Mouse (Mus musculus): Measurements from ENCODE around the gene Ccl3.

DNA sequence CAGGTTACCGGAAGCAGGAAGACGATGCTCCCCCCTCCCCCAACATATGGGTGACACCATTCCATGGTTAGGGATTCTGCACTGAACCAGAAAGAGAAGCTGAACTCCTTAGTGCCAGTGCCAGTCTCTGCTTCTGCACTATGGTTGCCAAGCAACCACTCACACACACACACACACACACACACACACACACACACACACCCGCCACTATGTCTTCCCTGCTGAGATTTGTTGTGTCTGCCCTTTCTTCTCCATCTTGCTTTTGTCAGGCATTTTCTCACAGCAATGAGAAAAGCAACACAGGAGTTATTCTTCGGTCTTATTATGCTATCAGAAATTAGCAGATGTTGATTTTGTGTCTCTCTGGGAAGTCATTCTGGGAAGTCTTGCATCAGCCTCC, 14.7 kb downstream of the Ccl3 start:
- TF ChIP-seq CTCF (IDR thresholded peaks at IDR 0.05; ENCODE audit: borderline replicate concordance, insufficient read depth, low read length) (no peak), POLR2A (IDR thresholded peaks at IDR 0.05; ENCODE audit: low read depth, low read length) (no peak)

All from embryonic fibroblast, embryonic 13.5 days (primary cell).